ENCODE assay signal across 24 mouse cellular contexts in genomic region chr13:44022106-44022505, GRCm38 (mm10).
DNase-seq lines count a peak whose midpoint lies in the region; ATAC-seq and TF ChIP-seq lines count a peak whose summit lies in the region.
"Had no signal": no experiment of that assay in that cellular context is flagged by ENCODE, and none has a peak within 500 bp of the region (broad histone marks: within the 10 kb centered on the region; RNA-seq: fewer than 3 reads in every experiment).

No protein-coding gene starts in this region.

- H3K4me2 ChIP-seq in forebrain, embryonic 12.5 days, result no peak overlapping the region
- no peak overlapping the region for H3K4me2 ChIP-seq in forebrain, embryonic 14.5 days (ENCODE audit: low read length)
- no peak overlapping the region for H3K4me2 ChIP-seq in forebrain, embryonic 13.5 days
- no peak overlapping the region for H3K4me2 ChIP-seq in midbrain, postnatal 0 days (ENCODE audit: low read depth, low read length, poor library complexity, severe bottlenecking)
- H3K4me2 ChIP-seq: embryonic facial prominence, embryonic 12.5 days had no signal

- H3K27ac ChIP-seq in forebrain, embryonic 10.5 days, result peak overlapping the region; percentile 76
- H3K27ac ChIP-seq in forebrain, embryonic 12.5 days, result no peak overlapping the region
- no peak overlapping the region for H3K27ac ChIP-seq in forebrain, embryonic 14.5 days (ENCODE audit: low read depth, low read length)
- H3K27ac ChIP-seq in forebrain, embryonic 13.5 days, result no peak overlapping the region
- H3K27ac ChIP-seq in midbrain, embryonic 10.5 days (replicated peaks), result 0 out of 2 replicates have a peak overlapping the region, but pooled peaks have one; percentile 38
- H3K27ac ChIP-seq in midbrain, postnatal 0 days (ENCODE audit: low read depth, low read length), result no peak overlapping the region
- H3K27ac ChIP-seq: embryonic facial prominence, embryonic 10.5 days; embryonic facial prominence, embryonic 12.5 days had no signal

- H3K4me3 ChIP-seq in forebrain, embryonic 10.5 days, result no peak overlapping the region
- no peak overlapping the region for H3K4me3 ChIP-seq in forebrain, embryonic 12.5 days (replicated peaks)
- H3K4me3 ChIP-seq in forebrain, embryonic 14.5 days (ENCODE audit: low read depth, low read length), result no peak overlapping the region
- H3K4me3 ChIP-seq in forebrain, embryonic 13.5 days, result no peak overlapping the region
- H3K4me3 ChIP-seq in midbrain, embryonic 10.5 days, result no peak overlapping the region
- no peak overlapping the region for H3K4me3 ChIP-seq in midbrain, postnatal 0 days (ENCODE audit: low read depth, low read length)
- H3K4me3 ChIP-seq: embryonic facial prominence, embryonic 10.5 days; embryonic facial prominence, embryonic 12.5 days had no signal

- no peaks in the 10 kb centered on the region for H3K9me3 ChIP-seq in forebrain, embryonic 10.5 days
- no peaks in the 10 kb centered on the region for H3K9me3 ChIP-seq in forebrain, embryonic 12.5 days
- H3K9me3 ChIP-seq in forebrain, embryonic 14.5 days (replicated peaks; ENCODE audit: control insufficient read depth, low read length), result no peaks in the 10 kb centered on the region
- H3K9me3 ChIP-seq in forebrain, embryonic 13.5 days (replicated peaks), result no peaks in the 10 kb centered on the region
- H3K9me3 ChIP-seq in midbrain, embryonic 10.5 days (replicated peaks), result no peaks in the 10 kb centered on the region
- no peaks in the 10 kb centered on the region for H3K9me3 ChIP-seq in midbrain, postnatal 0 days (ENCODE audit: low read length)
- H3K9me3 ChIP-seq: embryonic facial prominence, embryonic 10.5 days; embryonic facial prominence, embryonic 12.5 days; G1E had no signal

- DNase-seq in forebrain, embryonic 10.5 days (ENCODE audit: extremely low spot score, low spot score), result no peak
- peak; percentile 41 for DNase-seq in forebrain, embryonic 14.5 days (ENCODE audit: low spot score)
- DNase-seq in midbrain, embryonic 10.5 days (ENCODE audit: low spot score), result no peak
- DNase-seq in midbrain, postnatal 0 days (ENCODE audit: low spot score), result no peak
- DNase-seq in retina, postnatal 1 day, result peak; percentile 94
- DNase-seq in adrenal gland, postnatal 10 days, result no peak
- DNase-seq: adrenal gland, adult 8-10 months; adrenal gland, postnatal 25 days; B cell, adult 2 months; cerebellum, adult 11-12 months; cerebellum, adult 2 months; cerebellum, adult 9-10 months; cerebellum, postnatal 10 days; cerebellum, postnatal 25 days had no signal

- H3K27me3 ChIP-seq in forebrain, embryonic 10.5 days (ENCODE audit: poor library complexity, severe bottlenecking), result peaks cover 68% of the 10 kb centered on the region
- H3K27me3 ChIP-seq in forebrain, embryonic 12.5 days, result peaks cover 41% of the 10 kb centered on the region
- no peaks in the 10 kb centered on the region for H3K27me3 ChIP-seq in forebrain, embryonic 14.5 days (replicated peaks; ENCODE audit: control insufficient read depth, insufficient read depth, low read length)
- H3K27me3 ChIP-seq in forebrain, embryonic 13.5 days, result peaks cover 21% of the 10 kb centered on the region
- peaks cover 98% of the 10 kb centered on the region for H3K27me3 ChIP-seq in midbrain, embryonic 10.5 days (ENCODE audit: low read depth, poor library complexity, severe bottlenecking)
- no peaks in the 10 kb centered on the region for H3K27me3 ChIP-seq in midbrain, postnatal 0 days (ENCODE audit: insufficient read depth, low read length)
- H3K27me3 ChIP-seq: CH12.LX; embryonic facial prominence, embryonic 12.5 days; Patski had no signal

- no peaks in the 10 kb centered on the region for H3K36me3 ChIP-seq in forebrain, embryonic 10.5 days (replicated peaks)
- no peaks in the 10 kb centered on the region for H3K36me3 ChIP-seq in forebrain, embryonic 12.5 days (replicated peaks)
- H3K36me3 ChIP-seq in forebrain, embryonic 14.5 days (ENCODE audit: control insufficient read depth, insufficient read depth, low read length), result no peaks in the 10 kb centered on the region
- H3K36me3 ChIP-seq in forebrain, embryonic 13.5 days (ENCODE audit: poor library complexity, severe bottlenecking), result no peaks in the 10 kb centered on the region
- no peaks in the 10 kb centered on the region for H3K36me3 ChIP-seq in midbrain, embryonic 10.5 days
- no peaks in the 10 kb centered on the region for H3K36me3 ChIP-seq in midbrain, postnatal 0 days (ENCODE audit: insufficient read depth, low read length)
- H3K36me3 ChIP-seq: embryonic facial prominence, embryonic 10.5 days; embryonic facial prominence, embryonic 12.5 days; G1E had no signal

- peaks cover 78% of the 10 kb centered on the region for H3K4me1 ChIP-seq in forebrain, embryonic 10.5 days
- peaks cover 58% of the 10 kb centered on the region for H3K4me1 ChIP-seq in forebrain, embryonic 12.5 days
- peaks cover 24% of the 10 kb centered on the region for H3K4me1 ChIP-seq in forebrain, embryonic 14.5 days (ENCODE audit: control insufficient read depth, insufficient read depth, low read length)
- H3K4me1 ChIP-seq in forebrain, embryonic 13.5 days, result peaks cover 56% of the 10 kb centered on the region
- peaks cover 50% of the 10 kb centered on the region for H3K4me1 ChIP-seq in midbrain, embryonic 10.5 days
- peaks cover 5% of the 10 kb centered on the region; the same call in 1 of the 2 replicates for H3K4me1 ChIP-seq in midbrain, postnatal 0 days (ENCODE audit: insufficient read depth, low read length)

- no peak overlapping the region for H3K9ac ChIP-seq in forebrain, embryonic 12.5 days
- H3K9ac ChIP-seq in forebrain, embryonic 14.5 days (ENCODE audit: low read length), result no peak overlapping the region
- H3K9ac ChIP-seq in forebrain, embryonic 13.5 days, result no peak overlapping the region
- no peak overlapping the region for H3K9ac ChIP-seq in midbrain, postnatal 0 days (replicated peaks; ENCODE audit: low read length, poor library complexity, severe bottlenecking)
- H3K9ac ChIP-seq: embryonic facial prominence, embryonic 12.5 days had no signal

- TF ChIP-seq CTCF in midbrain, postnatal 0 days (IDR thresholded peaks at IDR 0.05), result no peak

- 32% methylated on average over 10 of the region's 10 CpGs for WGBS in forebrain, embryonic 10.5 days
- 19% methylated on average over 10 of the region's 10 CpGs for WGBS in forebrain, embryonic 12.5 days
- 9% methylated on average over 10 of the region's 10 CpGs for WGBS in forebrain, embryonic 14.5 days
- 12% methylated on average over 10 of the region's 10 CpGs for WGBS in forebrain, embryonic 13.5 days
- 56% methylated on average over 10 of the region's 10 CpGs for WGBS in midbrain, embryonic 10.5 days
- WGBS in midbrain, postnatal 0 days, result 52% methylated on average over 10 of the region's 10 CpGs

- no peak for ATAC-seq in forebrain, embryonic 12.5 days (ENCODE audit: low FRiP score)
- ATAC-seq in forebrain, embryonic 14.5 days, result no peak
- no peak for ATAC-seq in forebrain, embryonic 13.5 days
- no peak for ATAC-seq in midbrain, postnatal 0 days (ENCODE audit: low FRiP score)
- ATAC-seq: activated CD4-positive, CD25-positive, alpha-beta regulatory T cell, adult 4 months; CD4-positive, CD25-positive, alpha-beta regulatory T cell, adult 4 months; forebrain, embryonic 16.5 days; Patski had no signal

Comparison
In these comparisons a context has a peak if more than half of its experiments do, and no peak if none do; other contexts are left out.
1. DNase-seq: peak in forebrain, embryonic 14.5 days (single experiment) and retina, postnatal 1 day (single experiment); none in forebrain, embryonic 10.5 days (single experiment), midbrain, embryonic 10.5 days (single experiment), midbrain, postnatal 0 days (single experiment) and adrenal gland, postnatal 10 days (single experiment).
2. H3K27ac ChIP-seq: peak in forebrain, embryonic 10.5 days (single experiment) and midbrain, embryonic 10.5 days (single experiment); none in forebrain, embryonic 12.5 days (single experiment), forebrain, embryonic 14.5 days (single experiment), forebrain, embryonic 13.5 days (single experiment) and midbrain, postnatal 0 days (single experiment).